Mouse (Mus musculus) ES-Bruce4 (cell line): ENCODE measurements around the gene Chrm1.

ENCODE experiments used
- CTCF ChIP-seq: IDR thresholded peaks from one replicate; pipeline ENCODE4 v1.8.1; 2011; ENCODE audit warnings: low read depth, low read length
- EP300 ChIP-seq: IDR thresholded peaks from 2 replicates; pipeline ENCODE4 v1.6.1; 2011; ENCODE audit warnings: low read depth, low read length; ENCODE audit not compliant: insufficient read depth
- POLR2A ChIP-seq: IDR thresholded peaks from one replicate; pipeline ENCODE4 v1.8.1; 2011; ENCODE audit warnings: low read length; ENCODE audit not compliant: insufficient read depth

GRCm38 (mm10) chr19:8655833-8656232, 7.8 kb upstream of the Chrm1 start:
- TF ChIP-seq CTCF (no peak), EP300 (no peak), POLR2A (no peak)
